Mouse (Mus musculus): ENCODE data around the gene Prdx2.
A peak's percentile ranks its signal among the peaks of the same experiment; 100 is the strongest.

The Prdx2 gene

DNA sequence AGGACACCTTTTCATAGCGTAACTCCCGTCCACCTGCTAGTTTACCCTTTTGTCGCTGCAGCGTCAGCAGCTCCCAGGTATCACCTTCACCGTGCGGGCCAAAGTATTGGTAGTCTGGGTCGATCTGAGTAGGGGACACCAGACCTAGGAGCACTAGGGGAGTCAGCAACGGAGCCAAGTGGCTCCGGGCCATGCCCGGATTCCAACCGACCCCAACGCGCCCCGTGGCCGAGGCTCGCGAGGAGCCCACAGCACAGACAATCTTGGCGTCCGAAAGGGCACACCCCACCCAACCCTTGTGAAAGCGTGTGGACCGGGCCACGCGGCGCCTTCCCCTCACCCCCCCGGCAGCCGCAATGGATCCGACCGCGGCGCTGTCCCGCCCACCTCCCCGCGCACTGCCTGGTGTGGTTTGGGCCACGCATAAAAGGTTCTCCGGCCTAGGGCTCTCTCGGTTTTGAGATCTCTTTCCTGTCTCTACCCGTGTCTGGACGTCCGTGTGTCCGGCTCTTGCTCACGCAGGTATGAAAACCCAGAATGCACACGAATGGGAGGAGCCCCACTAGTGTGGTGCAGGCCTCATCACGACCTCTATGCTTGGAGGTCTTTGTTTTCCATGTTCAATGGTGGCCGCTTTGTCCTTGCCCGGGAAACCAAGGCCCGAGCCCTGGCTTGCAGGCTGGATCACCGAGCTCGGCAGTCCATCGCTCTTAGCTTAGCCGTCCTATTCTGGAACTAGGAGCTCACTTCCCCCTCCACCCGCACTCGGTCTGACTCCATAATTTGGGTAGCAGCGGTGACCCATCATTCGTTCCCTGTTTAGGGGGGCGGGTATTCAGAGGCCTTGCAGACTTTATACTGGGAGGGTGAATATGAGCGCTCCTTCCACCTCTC is at the start of gene Prdx2, which contains the start of the genes Gm49661 and Rnaseh2a:
Gene Prdx2, plus strand, starts transcription at position 347 of the 894 bp plus-strand sequence.
Gene Gm49661, minus strand, starts transcription at position 193 of the 894 bp plus-strand sequence.
Gene Rnaseh2a, minus strand, starts transcription at position 527 of the 894 bp plus-strand sequence.
- peak; percentile 72 for DNase-seq (ENCODE audit: low read depth, low spot score)
- H3K27me3 ChIP-seq (ENCODE audit: control insufficient read depth, insufficient read depth, low read length, poor library complexity, severe bottlenecking) = no peaks in the 10 kb centered on the region
- H3K36me3 ChIP-seq (ENCODE audit: control insufficient read depth, insufficient read depth, low read length, poor library complexity, severe bottlenecking) = no peaks in the 10 kb centered on the region; the same call in 1 of the 2 replicates

DNA sequence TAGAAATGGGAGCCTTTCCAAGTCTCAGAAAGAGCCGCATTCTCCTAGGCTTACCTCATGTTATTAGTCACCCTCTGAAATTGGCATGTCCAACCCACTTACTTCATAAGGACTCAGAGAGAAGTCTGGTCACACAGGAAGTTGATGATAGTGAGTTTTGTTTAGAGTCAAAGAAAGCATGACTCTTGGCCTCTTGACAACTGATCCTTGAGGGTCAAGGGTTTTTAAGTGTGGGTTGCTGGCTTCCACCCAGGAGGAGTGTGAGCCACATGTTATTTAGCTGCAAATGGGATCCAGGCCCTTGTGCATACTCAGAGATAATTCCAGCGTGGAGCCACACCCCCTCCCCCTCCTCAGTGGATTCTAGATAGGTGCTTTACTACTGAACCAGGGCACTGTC is 47.8 kb upstream of the Prdx2 start:
- Histone ChIP-seq H3K36me3 (ENCODE audit: control insufficient read depth, insufficient read depth, low read length, poor library complexity, severe bottlenecking) (0 out of 2 replicates have a peak, but pooled peaks cover 3% of the 10 kb centered on the region), H3K27me3 (ENCODE audit: control insufficient read depth, insufficient read depth, low read length, poor library complexity, severe bottlenecking) (peaks cover 2% of the 10 kb centered on the region)
- no peak for DNase-seq (ENCODE audit: low read depth, low spot score)

DNA sequence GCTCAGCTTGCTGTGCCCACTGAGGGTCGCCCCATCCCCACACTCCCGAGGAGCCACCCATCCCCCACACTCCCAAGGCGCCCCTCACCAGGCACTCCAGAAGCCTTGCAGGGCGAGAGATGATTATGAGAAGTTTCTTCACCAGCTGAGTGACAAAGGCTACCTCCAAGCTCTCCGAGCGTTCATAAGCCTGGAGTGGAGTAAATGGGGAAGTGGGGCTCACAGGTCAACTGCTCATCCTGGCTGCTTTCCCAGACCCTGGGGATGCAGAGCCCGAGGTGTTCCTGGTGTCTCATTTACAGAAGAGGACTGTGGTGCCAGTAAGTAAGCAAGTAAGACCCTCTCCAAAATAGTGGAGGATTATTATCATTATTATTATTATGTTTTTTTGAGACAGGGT is 43.8 kb upstream of the Prdx2 start:
- DNase-seq (ENCODE audit: low read depth, low spot score) = no peak
- Histone ChIP-seq H3K36me3 (ENCODE audit: control insufficient read depth, insufficient read depth, low read length, poor library complexity, severe bottlenecking) (0 out of 2 replicates have a peak, but pooled peaks cover 3% of the 10 kb centered on the region), H3K27me3 (ENCODE audit: control insufficient read depth, insufficient read depth, low read length, poor library complexity, severe bottlenecking) (no peaks in the 10 kb centered on the region)

- DNase-seq (ENCODE audit: low read depth, low spot score) = no peak
- Histone ChIP-seq H3K36me3 (ENCODE audit: control insufficient read depth, insufficient read depth, low read length, poor library complexity, severe bottlenecking) (no peaks in the 10 kb centered on the region), H3K27me3 (ENCODE audit: control insufficient read depth, insufficient read depth, low read length, poor library complexity, severe bottlenecking) (no peaks in the 10 kb centered on the region)
Observed at GRCm38 (mm10) chr8:84927513-84927912, 41.9 kb upstream of the Prdx2 start.

DNA sequence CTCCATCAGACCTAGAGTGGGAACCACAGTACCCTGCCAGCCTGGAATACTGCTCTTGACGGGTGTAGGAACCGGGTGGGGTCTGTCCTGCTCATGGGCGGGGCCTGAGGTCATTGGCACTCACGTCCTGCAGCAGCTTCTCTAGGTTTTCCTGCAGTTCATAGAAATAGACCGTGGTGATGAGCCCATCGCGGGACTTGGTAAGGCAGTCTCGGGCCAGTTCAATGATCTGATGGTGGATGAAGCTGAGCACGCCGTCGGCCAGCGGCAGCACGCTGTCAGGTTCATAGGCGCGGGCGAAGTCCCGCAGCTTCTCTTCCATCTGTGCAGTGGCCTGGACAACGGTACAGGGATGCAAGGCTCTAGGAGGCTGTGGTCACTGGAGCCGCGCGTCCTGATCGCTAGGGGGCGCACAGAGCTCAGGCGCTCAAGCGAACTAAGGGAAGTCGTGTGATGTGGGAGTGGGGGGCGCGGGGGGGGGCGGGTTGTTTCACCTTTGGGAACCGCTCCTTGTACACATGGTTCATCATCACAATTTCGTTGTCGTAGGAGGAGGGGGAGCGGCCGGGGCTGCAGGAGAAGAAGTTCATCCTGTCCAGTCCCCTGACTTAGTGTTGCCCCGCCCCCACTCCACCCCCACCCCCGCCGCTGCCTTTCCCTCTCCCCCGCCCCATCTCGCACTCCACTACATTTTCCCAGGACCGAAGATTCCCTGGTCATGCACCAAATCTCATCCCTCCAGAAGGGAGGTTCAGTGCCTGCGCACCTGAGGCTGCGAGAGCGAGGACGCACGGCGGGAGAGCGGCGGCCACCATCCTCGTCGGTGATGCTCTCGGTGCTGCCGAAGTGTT is 40.7 kb upstream of the Prdx2 start:
- DNase-seq (ENCODE audit: low read depth, low spot score) = peak; percentile 76
- H3K36me3 ChIP-seq (ENCODE audit: control insufficient read depth, insufficient read depth, low read length, poor library complexity, severe bottlenecking) = no peaks in the 10 kb centered on the region

DNA sequence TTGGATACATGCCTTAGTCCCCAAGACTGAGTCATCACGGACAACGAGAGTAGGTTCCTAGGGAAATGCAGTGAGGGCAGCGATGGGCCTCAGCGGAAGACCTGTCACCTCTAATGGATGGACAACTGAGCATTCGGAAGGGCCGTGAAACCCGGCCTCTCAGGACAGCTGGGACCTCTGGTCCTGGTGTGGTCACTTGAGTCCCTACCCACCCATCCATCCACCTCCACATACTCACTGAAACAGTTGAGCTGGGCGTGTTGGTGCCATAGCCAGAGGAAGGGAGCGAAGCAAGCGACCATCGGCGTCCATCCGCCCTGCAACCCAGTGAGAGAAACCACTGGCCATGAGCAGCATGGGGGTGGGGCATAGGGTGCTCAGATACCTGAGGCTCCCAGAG is 38.8 kb upstream of the Prdx2 start:
- H3K36me3 ChIP-seq (ENCODE audit: control insufficient read depth, insufficient read depth, low read length, poor library complexity, severe bottlenecking) = no peaks in the 10 kb centered on the region
- no peak for DNase-seq (ENCODE audit: low read depth, low spot score)
- no peaks in the 10 kb centered on the region for H3K27me3 ChIP-seq (ENCODE audit: control insufficient read depth, insufficient read depth, low read length, poor library complexity, severe bottlenecking)

More for the DNA sequence above, 40.7 kb upstream of the Prdx2 start:
- H3K27me3 ChIP-seq (ENCODE audit: control insufficient read depth, insufficient read depth, low read length, poor library complexity, severe bottlenecking) = no peaks in the 10 kb centered on the region

GRCm38 (mm10) chr8:84933767-84934559 is 35.4 kb upstream of the Prdx2 start:
- DNase-seq (ENCODE audit: low read depth, low spot score) = no peak
- Histone ChIP-seq H3K36me3 (ENCODE audit: control insufficient read depth, insufficient read depth, low read length, poor library complexity, severe bottlenecking) (no peaks in the 10 kb centered on the region), H3K27me3 (ENCODE audit: control insufficient read depth, insufficient read depth, low read length, poor library complexity, severe bottlenecking) (peaks cover 1% of the 10 kb centered on the region)

- Histone ChIP-seq H3K27me3 (ENCODE audit: control insufficient read depth, insufficient read depth, low read length, poor library complexity, severe bottlenecking) (peaks cover 1% of the 10 kb centered on the region), H3K36me3 (ENCODE audit: control insufficient read depth, insufficient read depth, low read length, poor library complexity, severe bottlenecking) (no peaks in the 10 kb centered on the region)
- DNase-seq (ENCODE audit: low read depth, low spot score) = peak; percentile 71
Observed at GRCm38 (mm10) chr8:84934860-84935259, 34.5 kb upstream of the Prdx2 start.

DNA sequence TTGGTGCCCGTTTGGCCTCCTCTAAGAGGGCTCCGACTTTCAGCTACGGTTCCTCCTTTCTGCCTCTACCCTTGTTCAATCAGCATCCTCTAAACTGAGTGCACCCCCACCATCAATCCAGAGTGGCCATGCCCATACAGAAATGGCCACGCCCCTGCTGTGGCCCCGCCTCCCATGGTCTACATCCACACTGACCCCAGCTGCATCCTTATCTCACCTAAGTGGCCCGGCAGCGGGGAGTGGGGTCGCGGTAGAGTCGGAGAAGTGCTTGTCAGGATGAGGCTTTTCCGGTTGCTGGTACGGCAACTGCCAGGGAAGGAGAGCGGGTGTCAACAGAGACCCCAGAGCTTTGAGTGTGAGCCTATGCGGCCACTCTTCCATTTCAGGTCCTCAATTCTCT is 33.9 kb upstream of the Prdx2 start:
- Histone ChIP-seq H3K36me3 (ENCODE audit: control insufficient read depth, insufficient read depth, low read length, poor library complexity, severe bottlenecking) (no peaks in the 10 kb centered on the region), H3K27me3 (ENCODE audit: control insufficient read depth, insufficient read depth, low read length, poor library complexity, severe bottlenecking) (peaks cover 1% of the 10 kb centered on the region)
- DNase-seq (ENCODE audit: low read depth, low spot score) = no peak

DNA sequence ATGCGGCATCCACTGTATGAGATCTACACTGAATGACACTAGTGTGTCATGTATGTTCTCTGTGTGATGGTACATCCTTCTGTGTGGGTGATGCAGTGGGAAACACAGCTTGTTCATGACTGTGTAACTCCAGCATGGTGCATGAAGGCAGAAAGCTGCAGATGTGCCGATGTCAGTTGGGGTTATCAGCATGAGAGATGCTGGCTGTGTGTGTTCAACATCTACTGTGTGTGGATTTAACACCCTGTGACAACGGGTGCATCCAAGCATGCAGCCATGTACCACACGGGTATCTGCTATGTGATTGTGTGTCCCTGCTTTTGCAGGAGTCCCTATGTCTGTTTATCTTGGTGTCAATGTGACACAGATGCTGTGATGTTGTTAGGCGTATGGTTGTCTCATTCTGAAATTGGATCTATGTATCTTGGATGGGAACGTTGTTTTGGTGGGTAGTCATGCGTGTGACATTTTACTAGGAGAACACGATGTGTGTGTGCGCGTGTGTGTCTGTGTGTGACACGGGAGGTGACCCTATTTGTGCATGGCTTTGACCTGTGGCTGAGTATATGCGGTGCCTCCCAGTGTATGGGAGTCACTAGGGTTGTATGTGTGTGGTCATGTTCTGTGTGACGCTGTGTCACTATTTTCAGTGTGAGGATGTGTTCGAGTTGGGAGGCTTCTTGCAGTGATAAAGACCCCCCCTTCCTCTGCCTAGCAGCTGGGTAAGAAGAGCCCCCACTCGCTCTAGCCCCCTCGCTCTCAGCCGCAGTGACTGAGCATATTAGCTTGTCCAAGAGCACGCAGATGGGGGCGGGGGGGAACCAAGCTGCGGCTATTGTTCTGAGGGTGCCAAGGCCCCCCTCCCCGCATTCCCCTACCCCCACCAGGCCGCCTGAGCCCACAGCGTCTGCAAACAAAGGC is 33.1 kb upstream of the Prdx2 start:
- peaks cover 1% of the 10 kb centered on the region for H3K27me3 ChIP-seq (ENCODE audit: control insufficient read depth, insufficient read depth, low read length, poor library complexity, severe bottlenecking)
- H3K36me3 ChIP-seq (ENCODE audit: control insufficient read depth, insufficient read depth, low read length, poor library complexity, severe bottlenecking) = no peaks in the 10 kb centered on the region
- DNase-seq (ENCODE audit: low read depth, low spot score) = no peak

GRCm38 (mm10) chr8:84936962-84937546 is 32.3 kb upstream of the Prdx2 start, which contains the start of gene Mast1:
Gene Mast1, minus strand, starts transcription at chr8:84937359.
- peaks cover 1% of the 10 kb centered on the region for H3K27me3 ChIP-seq (ENCODE audit: control insufficient read depth, insufficient read depth, low read length, poor library complexity, severe bottlenecking)
- DNase-seq (ENCODE audit: low read depth, low spot score) = peak; percentile 81
- H3K36me3 ChIP-seq (ENCODE audit: control insufficient read depth, insufficient read depth, low read length, poor library complexity, severe bottlenecking) = no peaks in the 10 kb centered on the region

DNA sequence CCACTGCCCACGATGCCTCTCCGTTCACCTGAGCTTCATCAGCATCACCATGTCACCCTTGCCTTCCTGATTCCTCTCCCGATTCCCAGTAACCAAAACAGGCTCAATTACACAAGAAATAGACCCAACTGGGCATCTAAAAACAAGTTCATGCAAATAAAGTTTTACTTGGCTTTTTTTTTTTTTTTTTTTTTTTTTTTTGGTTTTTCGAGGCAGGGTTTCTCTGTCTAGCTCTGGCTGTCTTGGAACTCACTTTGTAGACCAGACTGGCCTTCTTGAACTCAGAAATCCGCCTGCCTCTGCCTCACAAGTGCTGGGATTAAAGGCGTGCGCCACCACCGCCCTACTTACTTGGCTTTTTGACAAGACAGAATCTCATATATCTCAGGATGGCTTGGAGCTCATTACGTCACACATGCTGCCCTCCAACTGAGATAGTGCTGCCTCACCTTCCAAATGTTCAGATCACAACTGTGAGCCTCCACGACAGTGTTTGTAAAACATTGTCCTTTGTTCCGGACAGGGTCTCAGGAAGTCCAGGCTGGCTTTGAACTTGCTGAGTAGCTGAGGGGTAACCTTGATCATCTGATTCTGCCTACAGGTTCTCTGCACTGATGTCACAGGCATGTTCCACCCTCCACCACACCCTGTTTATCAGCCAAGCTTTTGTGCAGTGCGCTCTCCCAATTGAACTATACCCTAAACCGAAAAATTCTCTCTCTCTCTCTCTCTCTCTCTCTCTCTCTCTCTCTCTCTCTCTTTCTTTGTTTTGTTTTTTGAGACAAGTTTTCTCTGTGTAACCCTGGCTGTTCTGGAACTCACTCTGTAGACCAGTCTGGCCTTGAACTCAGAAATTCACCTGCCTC is 31.5 kb upstream of the Prdx2 start:
- no peak for DNase-seq (ENCODE audit: low read depth, low spot score)
- H3K27me3 ChIP-seq (ENCODE audit: control insufficient read depth, insufficient read depth, low read length, poor library complexity, severe bottlenecking) = peaks cover 1% of the 10 kb centered on the region
- no peaks in the 10 kb centered on the region for H3K36me3 ChIP-seq (ENCODE audit: control insufficient read depth, insufficient read depth, low read length, poor library complexity, severe bottlenecking)
